Mouse (Mus musculus) lung, postnatal 0 days (tissue): Measurements from ENCODE around the gene Adamts17.

Experiments used
- CTCF ChIP-seq: IDR thresholded peaks from 2 replicates; pipeline ENCODE4 v1.5.1; 2016; ENCODE audit warnings: antibody characterized with exemption, mild to moderate bottlenecking
- EP300 ChIP-seq: IDR thresholded peaks from 2 replicates; pipeline ENCODE4 v1.6.1; 2016; ENCODE audit warnings: antibody characterized with exemption, mild to moderate bottlenecking, control low read depth

DNA sequence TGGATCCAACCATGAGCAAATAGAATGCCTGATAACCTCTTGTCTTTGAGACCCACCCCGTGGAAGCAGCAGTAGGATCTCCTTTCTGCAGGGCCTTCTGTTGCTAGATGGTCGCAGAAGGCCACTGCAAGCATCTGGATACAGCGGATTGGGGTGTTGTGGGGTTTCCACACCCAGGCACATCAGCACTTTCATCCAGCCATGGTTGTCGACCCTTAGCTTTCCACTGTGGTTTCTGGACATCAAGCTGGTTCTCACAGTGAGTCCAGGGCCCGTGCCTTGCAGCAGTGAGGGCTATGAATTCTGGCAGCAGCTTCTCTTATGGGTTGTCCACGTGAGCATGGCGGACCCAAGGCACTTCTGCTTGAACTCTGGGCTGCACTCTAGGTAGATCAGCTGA, 118.2 kb downstream of the Adamts17 start:
- TF ChIP-seq CTCF (no peak), EP300 (no peak)
